Mouse (Mus musculus): Measurements from ENCODE around the gene Fzd2. TPM values are rescaled to one million over a fixed set of nuclear protein-coding genes. Genes with fewer than 3 reads are reported as not detected.

Gene Fzd2
- polyA plus RNA-seq, 1 experiment = 9.5 TPM

DNA sequence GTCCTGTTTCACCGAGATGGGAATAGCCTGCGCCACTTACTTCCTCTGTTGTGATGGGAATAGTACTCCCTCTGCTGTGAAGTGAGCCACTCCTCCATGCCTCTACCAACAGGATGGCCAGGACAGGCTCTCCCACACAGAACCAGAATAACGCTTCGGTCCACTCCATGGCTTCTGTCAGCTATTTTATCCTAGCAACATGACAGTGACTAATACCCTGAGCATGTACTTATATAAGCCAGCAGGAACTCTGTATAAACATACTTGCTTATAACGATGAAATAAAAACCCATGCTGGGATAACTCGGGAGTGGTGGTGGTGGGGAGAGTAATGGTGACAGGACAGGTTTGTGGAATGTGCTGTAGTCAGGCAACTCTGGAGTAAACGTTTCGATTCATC is 51.7 kb downstream of the Fzd2 start:
- DNase-seq (ENCODE audit: low read depth, low spot score) = no peak
- WGBS = 44% methylated on average over 8 of the region's 8 CpGs

DNA sequence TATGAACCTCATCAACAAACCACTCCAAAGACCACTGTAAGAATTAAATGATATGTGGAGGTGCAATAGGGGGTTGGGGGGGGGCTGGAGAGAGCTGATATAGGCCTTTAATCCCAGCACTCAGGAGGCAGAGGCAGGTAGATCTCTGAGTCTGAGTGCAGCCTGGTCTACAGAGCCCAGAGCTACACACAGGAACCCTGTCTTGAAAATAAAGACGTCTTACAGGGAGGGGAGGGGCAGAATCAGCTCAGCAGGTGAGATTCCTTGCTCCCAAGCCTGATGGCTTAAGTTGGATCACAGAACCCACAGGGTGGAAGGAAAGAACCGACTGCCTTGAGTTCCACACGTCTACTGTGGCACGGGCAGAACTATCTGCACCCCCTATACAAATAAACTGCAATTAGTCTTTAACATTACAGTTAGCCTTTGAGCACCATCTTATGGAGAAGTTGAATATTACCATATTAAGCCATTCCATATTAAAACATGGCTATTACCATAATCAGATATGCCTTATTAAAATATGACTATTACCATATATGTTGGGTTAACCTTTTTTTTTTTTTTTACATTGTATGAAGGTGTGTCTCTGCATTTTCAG is 52.2 kb downstream of the Fzd2 start:
- 3% methylated on average over 4 of the region's 4 CpGs for WGBS
- no peak for DNase-seq (ENCODE audit: low read depth, low spot score)

DNA sequence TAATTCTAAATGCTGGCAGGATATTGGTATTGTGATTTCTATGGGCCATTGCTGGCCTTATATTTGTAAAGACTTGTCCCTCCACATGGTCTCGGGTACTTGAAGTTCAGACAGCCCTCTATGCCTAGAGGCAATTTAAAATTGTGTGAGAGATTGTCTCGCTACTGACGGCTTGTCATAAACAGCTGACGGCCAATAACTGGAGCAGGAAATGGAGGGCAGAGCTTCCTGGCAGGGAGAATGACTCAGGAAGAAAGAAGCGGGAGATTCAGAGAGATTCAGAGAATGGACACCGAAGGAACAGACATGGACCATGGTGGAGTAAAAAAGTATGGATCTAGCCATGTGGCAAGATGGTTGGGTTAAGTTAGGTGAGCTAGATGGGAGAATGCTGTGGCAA is 52.7 kb downstream of the Fzd2 start:
- no peak for DNase-seq (ENCODE audit: low read depth, low spot score)
- 14% methylated on average over 6 of the region's 6 CpGs for WGBS

Other genes starting within 250 kb of the Fzd2 start
- 0.01 and 0.10 TPM in 2 replicates for gene Slc4a1, start 238.2 kb upstream of the Fzd2 start, polyA plus RNA-seq (2012; rRNA removed)
- gene Rundc3a, start 211.0 kb upstream of the Fzd2 start, polyA plus RNA-seq (2012; rRNA removed) = 4.3 and 4.6 TPM in 2 replicates
- gene Slc25a39, start 196.4 kb upstream of the Fzd2 start, polyA plus RNA-seq (2012; rRNA removed) = 332 and 343 TPM in 2 replicates
- 110 and 122 TPM in 2 replicates for gene Grn, start 174.1 kb upstream of the Fzd2 start, polyA plus RNA-seq (2012; rRNA removed)
- gene Fam171a2, start 156.7 kb upstream of the Fzd2 start, polyA plus RNA-seq (2012; rRNA removed) = 2.1 and 3.9 TPM in 2 replicates
- 1.9 and 3.4 TPM in 2 replicates for gene Itga2b, start 134.3 kb upstream of the Fzd2 start, polyA plus RNA-seq (2012; rRNA removed)
- gene Gpatch8, start 48.0 kb upstream of the Fzd2 start, polyA plus RNA-seq (2012; rRNA removed) = 9.0 and 15.9 TPM in 2 replicates
- 2.0 and 2.7 TPM in 2 replicates for gene Gm11627, start 24.9 kb upstream of the Fzd2 start, polyA plus RNA-seq (2012; rRNA removed)
- not detected in 2 replicates for gene Meioc, start 59.3 kb downstream of the Fzd2 start, polyA plus RNA-seq (2012; rRNA removed)
- 4.3 and 5.3 TPM in 2 replicates for gene Ccdc43, start 93.4 kb downstream of the Fzd2 start, polyA plus RNA-seq (2012; rRNA removed)
- gene Adam11, start 157.0 kb downstream of the Fzd2 start, polyA plus RNA-seq (2012; rRNA removed) = 2.3 and 3.6 TPM in 2 replicates
- 3.7 and 3.8 TPM in 2 replicates for gene Gjc1, start 215.3 kb downstream of the Fzd2 start, polyA plus RNA-seq (2012; rRNA removed)
- gene Higd1b, start 231.5 kb downstream of the Fzd2 start, polyA plus RNA-seq (2012; rRNA removed) = 0.40 and 0.56 TPM in 2 replicates